Mouse (Mus musculus) forelimb bud, embryonic 11.5 days (tissue): ENCODE results near the gene Prune2.

Source experiments
- DNase-seq: peaks from one replicate; pipeline ENCODE4 v3.0.0-alpha.2; 2012; ENCODE audit warnings: low read depth, low spot score

Prune2 gene

GRCm38 (mm10) chr19:16997915-16998314, 42.0 kb downstream of the Prune2 start:
- no peak for DNase-seq

- no peak for DNase-seq
Observed at GRCm38 (mm10) chr19:17006220-17006907, 50.4 kb downstream of the Prune2 start.

GRCm38 (mm10) chr19:17011261-17011995, 55.5 kb downstream of the Prune2 start:
- no peak for DNase-seq

- DNase-seq, result no peak
Observed at GRCm38 (mm10) chr19:17013085-17013484, 57.2 kb downstream of the Prune2 start.

GRCm38 (mm10) chr19:17014337-17015124, 58.6 kb downstream of the Prune2 start:
- DNase-seq, result no peak

- no peak for DNase-seq
Observed at GRCm38 (mm10) chr19:17024748-17025147, 68.8 kb downstream of the Prune2 start.

- peak; percentile 59 for DNase-seq
Observed at GRCm38 (mm10) chr19:17030276-17030675, 74.4 kb downstream of the Prune2 start.

- DNase-seq, result no peak
Observed at GRCm38 (mm10) chr19:17032314-17032713, 76.4 kb downstream of the Prune2 start.

- no peak for DNase-seq
Observed at GRCm38 (mm10) chr19:17046961-17047360, 91.0 kb downstream of the Prune2 start.

- no peak for DNase-seq
Observed at GRCm38 (mm10) chr19:17055892-17056291, 100.0 kb downstream of the Prune2 start.

GRCm38 (mm10) chr19:17060106-17060505, 104.2 kb downstream of the Prune2 start:
- DNase-seq, result no peak

GRCm38 (mm10) chr19:17064421-17064820, 108.5 kb downstream of the Prune2 start:
- no peak for DNase-seq

GRCm38 (mm10) chr19:17069067-17069466, 113.1 kb downstream of the Prune2 start:
- DNase-seq, result no peak

- no peak for DNase-seq
Observed at GRCm38 (mm10) chr19:17071205-17071604, 115.3 kb downstream of the Prune2 start.

- no peak for DNase-seq
Observed at GRCm38 (mm10) chr19:17072245-17072644, 116.3 kb downstream of the Prune2 start.

GRCm38 (mm10) chr19:17078643-17079316, 122.9 kb downstream of the Prune2 start:
- DNase-seq, result no peak

- DNase-seq, result no peak
Observed at GRCm38 (mm10) chr19:17081382-17081781, 125.5 kb downstream of the Prune2 start.

- DNase-seq, result no peak
Observed at GRCm38 (mm10) chr19:17094067-17094466, 138.1 kb downstream of the Prune2 start.

- DNase-seq, result no peak
Observed at GRCm38 (mm10) chr19:17096338-17096737, 140.4 kb downstream of the Prune2 start.

GRCm38 (mm10) chr19:17097210-17097609, 141.3 kb downstream of the Prune2 start:
- DNase-seq, result no peak

GRCm38 (mm10) chr19:17108782-17109181, 152.9 kb downstream of the Prune2 start:
- DNase-seq, result no peak
